Mouse (Mus musculus) MEL (cell line): ENCODE measurements around the gene Ndufv1.

Source experiments
- CTCF ChIP-seq, 3 experiments: IDR thresholded peaks in 2 of 3; conservative IDR thresholded peaks in 1 of 3; 2 replicates each; pipeline ENCODE4 v1.5.1; 2011 to 2012; ENCODE audit warnings: low read length in 3 of 3, low read depth in 2 of 3, mild to moderate bottlenecking in 2 of 3, improper control_type of control experiment in 1 of 3, inconsistent platforms in 1 of 3, mixed read lengths in 1 of 3, moderate library complexity in 1 of 3; ENCODE audit not compliant: control insufficient read depth in 1 of 3, insufficient read depth in 1 of 3, poor library complexity in 1 of 3, severe bottlenecking in 1 of 3
- MYB ChIP-seq: IDR thresholded peaks from 2 replicates; pipeline ENCODE4 v1.6.1; 2011; ENCODE audit warnings: mild to moderate bottlenecking, low read depth, low read length, improper control_type of control experiment
- NRF1 ChIP-seq: IDR thresholded peaks from 2 replicates; pipeline ENCODE4 v1.6.1; 2014; ENCODE audit warnings: low read depth, mild to moderate bottlenecking, inconsistent platforms, low read length, improper control_type of control experiment, moderate library complexity; ENCODE audit not compliant: poor library complexity, insufficient read depth, severe bottlenecking
- RAD21 ChIP-seq: IDR thresholded peaks from 2 replicates; pipeline ENCODE4 v1.6.1; 2011; ENCODE audit warnings: mild to moderate bottlenecking, low read depth, low read length, improper control_type of control experiment
- USF2 ChIP-seq, 2 experiments: IDR thresholded peaks; 2 replicates each; pipeline ENCODE4 v1.6.1; 2011 to 2012; ENCODE audit warnings: improper control_type of control experiment in 2 of 2, low read length in 2 of 2, borderline replicate concordance in 1 of 2, inconsistent platforms in 1 of 2, low read depth in 1 of 2, mild to moderate bottlenecking in 1 of 2; ENCODE audit not compliant: insufficient read depth in 1 of 2

- TF ChIP-seq CTCF (IDR thresholded peaks at IDR 0.05 in 2 of 3, conservative IDR thresholded peaks at IDR 0.05 in 1 of 3; ENCODE audit: control insufficient read depth in 1 of 3, insufficient read depth in 1 of 3, low read depth in 2 of 3, low read length in 3 of 3, poor library complexity in 1 of 3, severe bottlenecking in 1 of 3) = no peak
- no peak for TF ChIP-seq RAD21
- no peak for TF ChIP-seq MYB
- TF ChIP-seq USF2 (IDR thresholded peaks at IDR 0.05; ENCODE audit: borderline replicate concordance in 1 of 2, insufficient read depth in 1 of 2, low read depth in 1 of 2, low read length in 2 of 2) = no peak
- no peak for TF ChIP-seq NRF1
These were observed 42.0 kb upstream of the Ndufv1 start for GRCm38 (mm10) chr19:4054613-4055012.
